Mouse (Mus musculus): ENCODE data around the gene Gpr182. TPM values are rescaled to one million over a fixed set of nuclear protein-coding genes. Genes with fewer than 3 reads are reported as not detected.
"Not testable (repeated sequence)": the region's sequence is repeated elsewhere in the genome, so short reads cannot be mapped to it uniquely, and the experiment has no call there.

Gene Gpr182
- not detected in 2 replicates for total RNA-seq (2015)
- 0.11 TPM in 1 of 2 replicates, not detected in the other for total RNA-seq (2017)

- ATAC-seq (ENCODE audit: poor library complexity, severe bottlenecking) = no peak
These were observed at the start of gene Gpr182 for GRCm38 (mm10) chr10:127751548-127751947. Gpr182 (minus strand) TSS chr10:127751732.

- no peak for ATAC-seq (ENCODE audit: poor library complexity, severe bottlenecking)
These were observed 49.4 kb upstream of the Gpr182 start, which contains the start of gene Rdh16 for GRCm38 (mm10) chr10:127800891-127801290. Rdh16 (plus strand) TSS chr10:127801152.

GRCm38 (mm10) chr10:127799295-127799694 lies 47.8 kb upstream of the Gpr182 start:
- no peak for ATAC-seq (ENCODE audit: poor library complexity, severe bottlenecking)

- not testable (repeated sequence) for ATAC-seq (ENCODE audit: poor library complexity, severe bottlenecking)
These were observed 33.9 kb upstream of the Gpr182 start for GRCm38 (mm10) chr10:127785411-127785810.

- not testable (repeated sequence) for ATAC-seq (ENCODE audit: poor library complexity, severe bottlenecking)
These were observed 30.8 kb upstream of the Gpr182 start for GRCm38 (mm10) chr10:127782321-127782720.

GRCm38 (mm10) chr10:127776011-127776410 lies 24.5 kb upstream of the Gpr182 start, which contains the start of gene Rdh9:
Rdh9 (plus strand) TSS chr10:127776386.
- no peak for ATAC-seq (ENCODE audit: poor library complexity, severe bottlenecking)

- no peak for ATAC-seq (ENCODE audit: poor library complexity, severe bottlenecking)
These were observed 15.0 kb upstream of the Gpr182 start for GRCm38 (mm10) chr10:127766564-127766963.

- ATAC-seq (ENCODE audit: poor library complexity, severe bottlenecking) = no peak
These were observed 12.6 kb upstream of the Gpr182 start for GRCm38 (mm10) chr10:127763914-127764680.

- ATAC-seq (ENCODE audit: poor library complexity, severe bottlenecking) = not testable (repeated sequence)
These were observed 11.4 kb upstream of the Gpr182 start for GRCm38 (mm10) chr10:127762926-127763325.

- ATAC-seq (ENCODE audit: poor library complexity, severe bottlenecking) = no peak
These were observed 7.9 kb upstream of the Gpr182 start, which contains the start of the genes Rdh1 and Rdh16f1 for GRCm38 (mm10) chr10:127759181-127760110. Rdh1 (plus strand) TSS chr10:127759721. Rdh16f1 (plus strand) TSS chr10:127759787.

- ATAC-seq (ENCODE audit: poor library complexity, severe bottlenecking) = no peak
These were observed 4.4 kb upstream of the Gpr182 start for GRCm38 (mm10) chr10:127755770-127756468.

GRCm38 (mm10) chr10:127755246-127755645 lies 3.7 kb upstream of the Gpr182 start:
- no peak for ATAC-seq (ENCODE audit: poor library complexity, severe bottlenecking)

GRCm38 (mm10) chr10:127754566-127755166 lies 3.1 kb upstream of the Gpr182 start:
- ATAC-seq (ENCODE audit: poor library complexity, severe bottlenecking) = no peak

- no peak for ATAC-seq (ENCODE audit: poor library complexity, severe bottlenecking)
These were observed 1.3 kb downstream of the Gpr182 start for GRCm38 (mm10) chr10:127750136-127750777.

GRCm38 (mm10) chr10:127748847-127749612 lies 2.5 kb downstream of the Gpr182 start:
- peak; percentile 41; the same call in 1 of the 2 replicates for ATAC-seq (ENCODE audit: poor library complexity, severe bottlenecking)

- no peak for ATAC-seq (ENCODE audit: poor library complexity, severe bottlenecking)
These were observed 4.3 kb downstream of the Gpr182 start for GRCm38 (mm10) chr10:127747254-127747653.

- ATAC-seq (ENCODE audit: poor library complexity, severe bottlenecking) = no peak
These were observed 5.6 kb downstream of the Gpr182 start for GRCm38 (mm10) chr10:127745886-127746285.

GRCm38 (mm10) chr10:127744661-127745060 lies 6.9 kb downstream of the Gpr182 start:
- ATAC-seq (ENCODE audit: poor library complexity, severe bottlenecking) = peak; percentile 62

GRCm38 (mm10) chr10:127739661-127740161 lies 11.8 kb downstream of the Gpr182 start:
- no peak for ATAC-seq (ENCODE audit: poor library complexity, severe bottlenecking)

All from megakaryocyte, adult 5-6 weeks (primary cell).